Mouse (Mus musculus) E14TG2a.4 (cell line): ENCODE data around the gene Acbd3.
A peak's percentile ranks its signal among the peaks of the same experiment; 100 is the strongest.

Experiments used
- CTCF ChIP-seq: conservative IDR thresholded peaks from 2 replicates; pipeline ENCODE4 v1.5.1; 2014; ENCODE audit warnings: low read length
- POU5F1 ChIP-seq: IDR thresholded peaks from 2 replicates; pipeline ENCODE4 v1.6.1; 2014; ENCODE audit warnings: low read length, borderline replicate concordance

- peak; percentile 23 for TF ChIP-seq CTCF
- no peak for TF ChIP-seq POU5F1
Measured at GRCm38 (mm10) chr1:180777660-180778402, 52.0 kb downstream of the Acbd3 start.
